ENCODE assay signal across 17 mouse cellular contexts in the genomic region with DNA sequence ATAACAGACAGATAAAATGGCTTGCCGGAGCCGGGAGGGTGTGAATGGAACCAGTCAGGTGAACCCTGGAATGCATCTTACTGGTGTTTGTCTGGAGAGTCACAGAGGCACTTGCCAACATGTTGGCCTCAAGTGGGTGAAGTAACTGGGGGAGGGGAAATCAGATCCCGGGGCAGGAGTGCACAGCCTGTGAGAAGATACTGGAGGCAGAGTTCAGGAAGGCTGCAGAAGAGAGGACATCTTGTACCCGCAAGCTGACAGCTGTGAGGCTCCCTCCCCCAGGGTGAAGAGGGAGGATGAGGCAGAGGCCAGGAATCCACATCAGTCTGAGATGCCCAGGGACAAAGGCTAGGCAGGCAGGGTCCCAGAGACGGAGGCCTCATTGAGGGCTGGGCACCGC.
DNase-seq lines count a peak whose midpoint lies in the region; ATAC-seq and TF ChIP-seq lines count a peak whose summit lies in the region.
"Had no signal": no experiment of that assay in that cellular context is flagged by ENCODE, and none has a peak within 500 bp of the region (broad histone marks: within the 10 kb centered on the region; RNA-seq: fewer than 3 reads in every experiment).

No protein-coding gene starts in this region.

- H3K27me3 ChIP-seq in heart, embryonic 16.5 days (ENCODE audit: control insufficient read depth, insufficient read depth, low read length) = no peaks in the 10 kb centered on the region
- H3K27me3 ChIP-seq in lung, postnatal 0 days (replicated peaks; ENCODE audit: insufficient read depth, low read length) = no peaks in the 10 kb centered on the region
- H3K27me3 ChIP-seq: CH12.LX; embryonic facial prominence, embryonic 15.5 days; forebrain, embryonic 13.5 days; liver, embryonic 13.5 days; megakaryocyte, embryonic 14.5 days; neural tube, embryonic 13.5 days had no signal

- intact Hi-C loops in heart, postnatal 10 days (cut with DNase I) = no loop called here

- peak; percentile 58; the same call in 1 of the 2 replicates for TF ChIP-seq EP300 in lung, postnatal 0 days (IDR thresholded peaks at IDR 0.05)

- no peaks in the 10 kb centered on the region for H3K36me3 ChIP-seq in heart, embryonic 16.5 days (ENCODE audit: control insufficient read depth, insufficient read depth)
- H3K36me3 ChIP-seq in lung, postnatal 0 days (ENCODE audit: insufficient read depth, low read length) = no peaks in the 10 kb centered on the region
- H3K36me3 ChIP-seq: embryonic facial prominence, embryonic 15.5 days; neural tube, embryonic 13.5 days had no signal

- peak overlapping the region; percentile 79 for H3K27ac ChIP-seq in heart, embryonic 16.5 days (ENCODE audit: low read length)
- H3K27ac ChIP-seq in lung, postnatal 0 days (ENCODE audit: low read length) = no peak overlapping the region
- H3K27ac ChIP-seq: embryonic facial prominence, embryonic 15.5 days; forebrain, embryonic 13.5 days; hindbrain, postnatal 0 days; neural tube, embryonic 13.5 days had no signal

- TF ChIP-seq CTCF in lung, postnatal 0 days (IDR thresholded peaks at IDR 0.05) = no peak

- H3K9me3 ChIP-seq in heart, embryonic 16.5 days (replicated peaks; ENCODE audit: control insufficient read depth, low read length) = no peaks in the 10 kb centered on the region
- H3K9me3 ChIP-seq in lung, postnatal 0 days (ENCODE audit: low read length) = no peaks in the 10 kb centered on the region
- H3K9me3 ChIP-seq: embryonic facial prominence, embryonic 15.5 days; forebrain, embryonic 13.5 days; liver, embryonic 13.5 days; megakaryocyte, embryonic 14.5 days; neural tube, embryonic 13.5 days had no signal

- DNase-seq in heart, postnatal 10 days = no peak
- peak; percentile 52 for DNase-seq in 3T3-L1 (ENCODE audit: low read depth, low spot score)
- peak; percentile 32 for DNase-seq in NIH3T3 (ENCODE audit: low read depth)
- DNase-seq in lung, postnatal 0 days (ENCODE audit: low spot score) = peak; percentile 71
- no peak for DNase-seq in urinary bladder, adult 2 months (ENCODE audit: low spot score)
- no peak for DNase-seq in left cerebral cortex, adult 9 months (ENCODE audit: low spot score in 2 of 2)
- DNase-seq: cerebellum, adult 9-11 months; liver, embryonic 13.5 days; right cerebral cortex, postnatal 4 days; thymus, adult 18-20 months had no signal

- H3K4me3 ChIP-seq in heart, embryonic 16.5 days (ENCODE audit: low read length) = no peak overlapping the region
- H3K4me3 ChIP-seq in lung, postnatal 0 days (ENCODE audit: low read depth, low read length) = no peak overlapping the region
- H3K4me3 ChIP-seq: embryonic facial prominence, embryonic 15.5 days; forebrain, embryonic 13.5 days; liver, embryonic 13.5 days; megakaryocyte, embryonic 14.5 days; neural tube, embryonic 13.5 days had no signal

- 55% methylated on average over 6 of the region's 6 CpGs for WGBS in heart, embryonic 16.5 days
- 53% methylated on average over 6 of the region's 6 CpGs for WGBS in lung, postnatal 0 days

- ATAC-seq in heart, embryonic 16.5 days (replicated peaks; ENCODE audit: extremely low read depth, insufficient read depth, low FRiP score) = no peak
- ATAC-seq in lung, postnatal 0 days = peak; percentile 74
- ATAC-seq: forebrain, embryonic 13.5 days; hindbrain, postnatal 0 days had no signal

- peak overlapping the region; percentile 30 for H3K9ac ChIP-seq in heart, embryonic 16.5 days (ENCODE audit: low read length)
- H3K9ac ChIP-seq in lung, postnatal 0 days (replicated peaks; ENCODE audit: low read depth) = no peak overlapping the region
- H3K9ac ChIP-seq: embryonic facial prominence, embryonic 15.5 days; forebrain, embryonic 13.5 days; liver, embryonic 13.5 days; neural tube, embryonic 13.5 days had no signal

- H3K4me1 ChIP-seq in heart, embryonic 16.5 days (ENCODE audit: control insufficient read depth, insufficient read depth, low read length) = peaks cover 31% of the 10 kb centered on the region
- H3K4me1 ChIP-seq in lung, postnatal 0 days (ENCODE audit: insufficient read depth, low read depth, low read length) = peaks cover 11% of the 10 kb centered on the region; the same call in 1 of the 2 replicates
- H3K4me1 ChIP-seq: embryonic facial prominence, embryonic 15.5 days; forebrain, embryonic 13.5 days had no signal

- no peak overlapping the region for H3K4me2 ChIP-seq in heart, embryonic 16.5 days (ENCODE audit: low read depth, low read length)
- no peak overlapping the region for H3K4me2 ChIP-seq in lung, postnatal 0 days (replicated peaks; ENCODE audit: low read depth, low read length)
- H3K4me2 ChIP-seq: embryonic facial prominence, embryonic 15.5 days; forebrain, embryonic 13.5 days; liver, embryonic 13.5 days; neural tube, embryonic 13.5 days had no signal

Comparison
In these comparisons a context has a peak if more than half of its experiments do, and no peak if none do; other contexts are left out.
1. DNase-seq: peak in 3T3-L1 (single experiment), NIH3T3 (single experiment) and lung, postnatal 0 days (single experiment); none in heart, postnatal 10 days (0 of 2), urinary bladder, adult 2 months (single experiment) and left cerebral cortex, adult 9 months (0 of 2).